Mouse (Mus musculus) hindlimb bud, embryonic 11.5 days (tissue): ENCODE data around the gene Tpsb2.

ENCODE experiments used
- DNase-seq: peaks from one replicate; pipeline ENCODE4 v3.0.0-alpha.2; 2012; ENCODE audit warnings: low read depth, low spot score; ENCODE audit errors: extremely low spot score

The Tpsb2 gene

DNA sequence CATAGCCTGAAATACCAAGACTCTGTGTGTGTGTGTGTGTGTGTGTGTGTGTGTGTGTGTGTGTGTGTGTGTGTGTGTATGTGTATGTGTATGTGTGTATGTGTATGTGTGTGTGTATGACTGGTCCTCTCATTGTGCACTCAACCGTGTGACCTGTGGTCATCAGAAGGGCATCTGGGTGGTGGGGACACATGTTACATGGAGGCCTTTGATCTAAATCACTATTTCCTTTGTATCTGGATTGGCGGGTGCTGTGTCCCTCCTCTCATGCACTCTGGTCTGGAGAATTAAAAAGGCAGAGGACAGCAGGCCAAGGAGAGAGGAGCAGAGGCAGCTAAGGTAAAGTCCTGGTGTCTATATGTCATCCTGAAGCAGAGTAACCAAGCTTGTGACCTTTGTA lies at the start of gene Tpsb2:
Tpsb2 (plus strand) TSS at position 301 of the 400 bp plus-strand sequence.
- DNase-seq, result no peak

DNA sequence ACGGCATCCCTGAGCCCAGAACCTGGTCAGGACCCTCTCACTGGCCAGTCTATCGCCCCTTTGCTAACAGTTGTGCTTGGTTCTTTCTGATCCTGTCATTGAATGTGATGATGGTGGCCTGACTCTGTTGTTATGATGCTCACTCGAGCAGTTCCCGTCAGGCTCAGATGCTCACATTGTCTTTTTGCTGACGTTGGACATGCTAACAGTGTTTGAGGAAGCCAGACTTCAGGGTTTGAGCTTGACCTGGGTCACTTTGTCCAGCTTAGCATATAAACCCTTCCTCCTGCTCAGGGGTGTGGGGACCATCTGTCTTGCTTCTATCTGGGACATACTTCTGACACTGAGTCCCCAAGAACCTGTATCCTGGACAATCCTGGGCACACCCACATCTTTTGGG lies 47.8 kb upstream of the Tpsb2 start, which contains the start of gene Prss29:
Prss29 (plus strand) TSS at position 301 of the 400 bp plus-strand sequence.
- no peak for DNase-seq

DNA sequence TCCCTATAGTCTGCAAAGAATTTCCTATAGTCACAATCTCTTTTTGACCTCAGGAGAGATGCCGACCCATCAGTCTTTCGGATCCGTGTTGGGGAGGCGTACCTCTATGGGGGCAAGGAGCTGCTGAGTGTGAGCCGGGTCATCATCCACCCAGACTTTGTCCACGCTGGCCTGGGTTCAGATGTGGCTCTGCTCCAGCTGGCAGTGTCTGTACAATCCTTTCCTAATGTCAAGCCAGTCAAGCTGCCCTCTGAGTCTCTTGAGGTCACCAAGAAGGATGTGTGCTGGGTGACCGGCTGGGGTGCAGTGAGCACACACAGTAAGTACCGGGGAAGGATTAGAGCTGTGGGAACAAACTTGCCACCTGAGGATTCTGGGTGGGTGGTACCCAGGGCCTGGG lies 45.3 kb upstream of the Tpsb2 start:
- DNase-seq, result no peak

DNA sequence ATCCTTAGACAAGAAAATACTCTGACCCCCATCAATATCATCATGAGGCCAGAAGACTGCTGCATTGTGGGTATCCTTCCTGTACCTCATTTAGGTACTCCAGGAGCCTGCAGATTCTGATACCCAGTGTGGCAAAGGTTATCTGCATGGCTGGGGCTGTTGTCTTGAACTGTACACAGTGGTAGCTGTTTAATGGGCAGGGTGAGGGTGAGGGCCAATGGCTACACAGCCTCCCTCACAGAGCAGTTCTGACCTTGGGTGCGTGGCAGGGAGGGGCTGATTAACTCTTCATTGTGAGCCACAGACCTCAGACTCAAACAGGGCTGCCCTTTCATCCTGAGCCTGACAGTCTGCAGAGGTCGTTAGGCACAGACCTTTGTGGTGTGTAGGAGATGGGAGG lies 43.2 kb upstream of the Tpsb2 start:
- no peak for DNase-seq

DNA sequence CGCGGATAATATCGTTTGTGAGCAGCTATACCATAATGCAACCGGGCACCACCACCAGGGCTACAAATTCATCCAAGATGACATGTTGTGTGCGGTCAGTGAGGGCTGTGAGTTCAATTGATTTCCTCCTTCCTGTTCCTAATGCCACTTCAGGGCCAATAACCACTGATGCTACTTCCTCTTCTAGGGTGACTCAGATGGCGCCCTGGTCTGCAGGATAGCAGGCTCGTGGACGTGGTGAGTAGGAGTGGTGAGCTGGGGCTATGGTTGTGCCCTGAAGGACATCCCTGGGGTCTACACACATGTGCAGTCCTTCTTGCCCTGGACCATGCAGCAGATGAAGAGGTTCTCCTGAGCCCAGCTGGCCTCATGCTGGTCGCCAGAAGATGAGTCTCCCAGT lies 33.8 kb upstream of the Tpsb2 start:
- no peak for DNase-seq

DNA sequence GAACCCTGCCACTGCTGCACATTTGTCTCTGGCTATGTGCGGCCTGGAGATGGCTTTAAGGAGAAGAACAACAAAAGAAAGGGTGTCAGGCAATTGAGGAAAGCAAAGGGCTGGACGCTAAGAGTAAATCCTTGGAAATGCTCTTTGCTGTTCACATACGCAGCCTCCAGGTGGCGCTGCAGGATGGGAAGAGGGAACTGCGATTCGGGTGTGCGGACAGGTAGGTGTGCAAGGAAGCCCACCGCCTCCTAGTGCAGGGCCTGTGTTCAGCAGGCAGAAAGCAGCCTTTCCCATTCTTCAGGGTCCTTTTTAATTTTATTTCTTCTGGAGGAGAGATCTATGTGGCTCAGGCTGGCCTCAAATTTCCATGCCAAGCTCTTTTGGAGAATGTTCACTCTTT lies 32.2 kb upstream of the Tpsb2 start:
- DNase-seq, result peak; percentile 57

DNA sequence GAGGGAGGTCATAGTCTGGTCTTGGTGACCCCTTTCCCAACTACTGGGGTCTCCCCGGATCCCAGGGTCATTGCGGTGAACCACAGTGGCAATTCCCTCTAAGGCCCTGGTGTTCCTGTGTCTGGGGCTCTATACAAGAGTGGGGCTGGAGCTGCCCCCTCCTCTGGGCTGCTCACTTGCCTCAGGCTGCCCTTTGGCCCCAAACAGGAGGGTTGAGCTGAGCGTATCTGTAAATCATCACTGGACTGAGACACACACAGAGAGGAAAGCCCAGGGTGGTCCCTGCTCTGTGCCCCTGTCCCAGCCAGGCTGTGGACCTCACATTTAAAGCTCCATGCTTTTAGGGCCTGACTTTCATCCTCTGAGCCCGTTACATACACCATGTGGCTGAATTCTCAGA lies 27.9 kb upstream of the Tpsb2 start:
- DNase-seq, result no peak

DNA sequence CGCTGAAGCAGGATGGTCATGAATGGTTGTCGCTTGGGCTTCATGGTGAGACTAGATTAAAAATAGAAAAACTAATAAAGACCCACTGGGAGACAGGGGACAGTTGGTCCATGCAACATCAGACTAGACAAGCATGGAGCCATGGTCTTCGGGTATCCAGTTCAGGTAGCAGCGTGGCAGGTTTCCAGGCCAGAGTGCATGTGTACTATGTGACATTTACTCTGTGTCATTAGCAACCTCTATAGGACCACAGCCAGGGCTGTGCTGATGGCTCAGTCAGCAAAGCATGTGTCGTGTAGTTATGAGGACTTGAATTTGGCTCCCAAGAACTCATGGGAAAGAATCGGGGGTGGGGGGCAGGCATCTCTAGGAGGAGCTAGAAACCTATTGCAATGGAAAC lies 26.1 kb upstream of the Tpsb2 start:
- no peak for DNase-seq

DNA sequence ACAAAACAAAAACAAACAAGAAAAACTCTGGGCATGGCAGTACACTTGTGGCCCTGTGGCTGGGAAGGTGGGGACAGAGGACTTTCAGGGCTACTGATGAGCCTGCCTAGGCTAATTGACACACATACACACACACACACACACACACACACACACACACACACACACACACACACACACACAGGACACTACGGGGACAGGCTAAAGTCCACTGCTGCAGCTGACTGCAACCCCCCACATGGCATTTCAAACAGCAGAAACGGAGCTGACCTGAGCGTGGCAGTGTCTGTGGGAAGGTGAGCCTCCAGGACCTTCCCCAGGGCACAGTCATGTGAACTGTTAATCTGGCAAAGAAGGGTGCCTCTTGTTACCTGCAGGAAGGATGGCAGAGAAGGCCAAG lies 24.6 kb upstream of the Tpsb2 start:
- no peak for DNase-seq

DNA sequence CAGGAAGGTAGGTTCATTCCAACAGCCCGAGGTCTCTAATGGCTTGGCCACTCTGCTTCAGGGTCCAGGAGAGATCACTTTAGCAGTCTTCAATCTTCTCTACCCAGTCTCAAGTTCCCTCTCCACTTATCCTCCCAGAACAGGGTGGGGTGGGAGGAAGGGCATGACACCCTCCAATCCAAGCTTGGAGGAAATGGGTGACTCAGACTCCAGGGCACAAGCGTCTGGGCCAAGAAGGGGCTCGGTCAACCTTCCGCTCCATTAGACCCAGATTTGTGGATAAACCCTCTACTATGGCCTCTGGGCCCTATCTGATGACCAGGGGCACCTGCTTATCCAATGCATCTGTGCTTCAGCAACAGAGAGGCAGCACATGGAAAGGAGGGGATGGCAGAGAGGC lies 20.6 kb upstream of the Tpsb2 start, which contains the start of gene Tpsab1:
Tpsab1 (minus strand) TSS at position 101 of the 400 bp plus-strand sequence.
- DNase-seq, result no peak

DNA sequence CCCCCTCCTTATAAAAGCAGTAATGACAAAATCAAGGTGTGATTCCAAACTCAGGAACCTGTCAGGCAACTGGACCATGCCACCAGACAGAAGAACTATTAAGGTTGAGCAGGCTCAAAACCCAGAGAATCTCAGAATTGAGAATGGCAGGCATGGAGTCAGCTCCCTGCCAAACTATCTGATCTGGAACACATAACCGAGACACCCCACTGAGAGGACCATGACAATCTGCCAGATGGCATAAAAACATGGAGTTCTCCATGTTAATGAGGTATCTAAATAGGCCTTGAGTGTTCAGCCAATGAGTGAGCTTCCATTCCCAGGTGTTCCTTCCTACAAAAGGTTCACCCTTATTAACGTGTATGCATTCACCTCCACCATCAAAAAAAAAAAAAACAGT lies 4.8 kb upstream of the Tpsb2 start:
- DNase-seq, result no peak

DNA sequence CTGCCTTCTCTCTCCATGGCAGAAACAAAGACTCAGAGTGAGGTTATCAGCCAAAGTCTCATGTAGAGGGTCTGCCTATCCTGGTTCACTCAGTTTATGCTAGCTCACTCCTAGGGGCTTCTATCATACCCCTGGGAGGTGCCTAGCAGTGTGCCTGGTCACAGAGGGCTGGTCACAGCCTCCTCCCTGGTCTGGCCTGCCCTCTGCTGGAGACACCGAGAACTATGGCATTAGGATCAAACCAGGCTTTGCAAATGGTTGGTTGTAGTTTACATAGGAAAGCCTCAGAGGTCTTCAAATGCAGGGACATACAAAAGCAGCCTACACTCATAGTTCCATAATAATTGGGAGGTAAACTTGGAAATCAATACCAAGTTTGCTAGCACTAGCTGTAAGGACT lies 2.4 kb upstream of the Tpsb2 start:
- no peak for DNase-seq

DNA sequence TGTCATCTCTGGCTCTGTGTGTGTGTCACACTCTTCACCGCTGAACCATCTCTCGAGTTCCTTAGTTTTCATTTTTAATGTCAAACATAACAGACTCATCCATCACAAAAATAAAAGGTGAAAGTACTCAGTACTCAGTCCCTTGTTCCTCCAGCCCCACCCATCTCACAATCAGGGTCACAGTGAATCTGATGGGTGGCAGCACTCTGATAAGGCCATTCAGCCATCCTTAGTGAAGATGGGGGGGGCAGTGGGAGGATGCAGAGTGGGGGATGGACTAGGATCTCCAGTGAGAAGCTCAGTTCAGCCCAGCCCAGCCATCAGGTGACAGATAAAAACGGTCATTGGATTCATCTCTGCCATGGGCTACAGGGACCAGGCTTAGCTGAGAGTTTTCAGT lies 2.9 kb downstream of the Tpsb2 start, which contains the start of gene Tpsg1:
Tpsg1 (plus strand) TSS at position 301 of the 400 bp plus-strand sequence.
- DNase-seq, result no peak

DNA sequence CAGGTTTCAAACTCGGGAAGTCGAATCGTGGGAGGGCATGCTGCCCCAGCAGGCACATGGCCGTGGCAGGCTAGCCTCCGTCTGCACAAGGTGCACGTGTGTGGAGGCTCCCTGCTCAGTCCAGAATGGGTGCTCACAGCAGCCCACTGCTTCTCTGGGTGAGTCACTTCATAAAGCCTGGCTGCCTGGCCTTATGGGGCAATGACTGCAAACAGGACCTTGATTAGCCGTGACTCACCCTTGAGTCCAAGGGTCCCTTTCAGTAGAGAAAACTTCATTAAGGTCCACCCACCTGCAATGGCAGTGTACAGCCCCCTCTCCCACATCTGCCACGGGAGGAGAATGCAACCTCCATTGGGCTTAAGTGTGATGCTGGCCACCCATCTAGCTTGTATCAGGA lies 6.4 kb downstream of the Tpsb2 start:
- DNase-seq, result no peak

DNA sequence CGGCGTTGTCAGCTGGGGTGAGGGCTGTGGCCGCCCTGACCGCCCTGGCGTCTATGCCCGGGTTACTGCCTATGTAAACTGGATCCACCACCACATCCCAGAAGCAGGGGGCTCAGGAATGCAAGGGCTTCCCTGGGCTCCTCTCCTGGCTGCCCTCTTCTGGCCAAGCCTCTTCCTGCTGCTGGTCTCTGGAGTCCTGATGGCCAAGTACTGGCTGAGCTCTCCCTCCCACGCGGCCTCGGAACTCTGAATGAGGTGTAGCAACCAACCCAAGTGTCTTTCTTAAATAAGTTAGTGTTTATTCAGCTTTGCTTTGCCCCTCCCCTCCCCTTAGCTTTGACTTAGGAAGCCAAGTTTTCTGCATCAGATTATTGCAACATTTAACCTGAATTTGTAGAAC lies 7.9 kb downstream of the Tpsb2 start:
- no peak for DNase-seq

DNA sequence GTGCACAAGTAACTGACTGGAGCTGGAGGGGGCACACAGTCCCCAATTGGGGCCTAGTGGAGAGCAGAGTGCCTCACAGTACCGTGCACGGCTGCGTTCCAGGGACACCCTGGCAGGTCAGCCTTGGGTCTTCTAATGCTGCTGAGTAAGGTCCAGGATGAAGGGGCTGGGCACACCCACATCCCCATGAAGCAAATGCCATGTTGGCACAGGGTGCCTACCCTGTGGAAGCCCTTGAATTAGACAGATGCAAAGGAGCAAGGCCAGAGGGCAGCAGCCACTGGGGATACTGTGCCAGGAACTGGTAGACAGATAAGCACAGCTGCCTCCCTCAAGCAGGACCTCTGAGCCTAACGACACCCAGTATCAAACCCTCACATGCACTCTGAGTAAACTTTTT lies 28.4 kb downstream of the Tpsb2 start:
- no peak for DNase-seq

DNA sequence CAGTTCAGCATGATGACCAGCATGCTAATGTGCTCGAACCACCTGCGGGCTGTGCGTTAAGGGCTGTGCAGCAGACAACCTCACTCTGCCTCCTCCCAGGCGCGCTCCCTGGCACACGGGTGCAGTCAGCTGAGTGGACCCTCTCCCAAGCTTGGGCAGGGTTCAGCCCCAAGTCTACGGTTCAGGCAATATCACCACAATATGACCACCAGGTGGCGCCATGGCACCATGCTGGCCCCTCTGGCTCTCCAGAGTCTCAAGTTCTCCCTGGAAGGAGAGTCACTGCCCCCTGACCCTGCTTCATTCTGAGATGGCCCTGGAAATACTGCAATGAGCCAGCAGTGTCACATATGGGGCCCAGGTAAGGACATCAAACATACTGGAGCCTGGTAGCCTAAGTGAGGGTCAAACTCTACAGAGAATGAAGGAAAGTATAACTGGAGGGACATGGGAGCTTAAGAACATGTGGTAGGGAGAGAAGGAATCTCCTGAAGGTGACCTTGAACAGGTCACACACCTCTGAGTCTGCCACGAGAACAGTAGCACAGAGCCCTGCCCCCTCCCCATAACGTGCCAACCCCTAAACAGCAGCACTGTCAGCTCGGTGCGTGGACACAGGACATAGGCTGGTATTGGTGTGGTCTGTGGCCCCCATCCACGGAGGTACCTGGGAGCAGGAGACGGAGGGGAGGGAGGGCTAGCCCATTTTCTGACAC lies 31.9 kb downstream of the Tpsb2 start:
- DNase-seq, result peak; percentile 70

DNA sequence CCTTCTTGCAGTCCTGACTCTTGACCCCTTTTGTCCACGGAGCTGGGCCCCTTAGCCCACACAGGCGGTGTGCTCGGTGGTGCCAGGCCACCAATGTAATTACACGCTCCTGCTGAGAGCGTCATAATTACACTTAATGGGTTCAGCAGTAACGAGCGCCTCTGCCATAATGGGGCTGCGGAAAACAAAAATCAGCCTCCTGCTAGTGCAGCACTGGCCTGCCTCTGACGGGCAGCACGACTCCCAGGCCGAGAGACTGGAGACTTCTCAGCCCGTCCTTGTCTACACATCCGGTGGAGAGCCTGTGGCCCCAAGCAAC lies 32.4 kb downstream of the Tpsb2 start:
- no peak for DNase-seq

DNA sequence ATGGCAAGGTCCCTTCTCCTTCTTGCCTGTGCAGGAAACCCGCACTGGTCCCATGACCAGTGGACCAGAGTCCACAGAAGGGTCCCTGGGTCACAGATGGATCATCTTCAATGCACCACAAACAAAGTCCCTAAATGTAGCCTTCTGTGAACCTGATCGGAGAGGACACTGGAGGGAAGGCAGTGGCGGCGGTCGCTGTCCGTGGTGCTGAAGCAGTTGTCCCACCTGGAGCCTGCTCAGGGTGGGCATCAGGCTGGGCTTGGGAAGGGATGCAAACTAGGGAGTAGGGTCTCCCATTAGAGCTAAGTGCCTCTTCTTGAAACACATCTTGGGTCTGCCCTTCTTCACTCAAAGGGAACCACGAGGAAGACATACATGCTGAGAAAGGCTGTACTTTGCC lies 34.3 kb downstream of the Tpsb2 start:
- DNase-seq, result no peak

DNA sequence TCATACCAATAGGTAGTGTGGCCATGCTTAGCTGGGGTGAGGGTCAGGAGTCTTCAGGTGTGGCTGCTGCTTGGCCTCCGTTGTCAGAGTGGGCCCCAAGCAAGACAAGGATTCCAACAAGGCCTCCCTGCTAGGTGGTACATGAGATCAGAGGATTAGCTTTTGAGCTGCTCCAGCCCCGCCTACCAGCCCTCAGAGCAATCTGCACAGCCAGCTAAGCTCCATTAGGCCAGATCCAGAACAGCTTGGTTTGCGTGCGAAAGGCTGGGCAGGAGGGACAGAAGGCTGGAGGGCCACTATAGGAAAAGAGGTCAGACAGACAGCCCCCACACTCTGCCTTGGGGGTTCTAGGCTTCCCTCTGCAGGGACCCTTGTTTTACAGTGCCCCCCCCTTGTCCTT lies 35.4 kb downstream of the Tpsb2 start:
- DNase-seq, result no peak

DNA sequence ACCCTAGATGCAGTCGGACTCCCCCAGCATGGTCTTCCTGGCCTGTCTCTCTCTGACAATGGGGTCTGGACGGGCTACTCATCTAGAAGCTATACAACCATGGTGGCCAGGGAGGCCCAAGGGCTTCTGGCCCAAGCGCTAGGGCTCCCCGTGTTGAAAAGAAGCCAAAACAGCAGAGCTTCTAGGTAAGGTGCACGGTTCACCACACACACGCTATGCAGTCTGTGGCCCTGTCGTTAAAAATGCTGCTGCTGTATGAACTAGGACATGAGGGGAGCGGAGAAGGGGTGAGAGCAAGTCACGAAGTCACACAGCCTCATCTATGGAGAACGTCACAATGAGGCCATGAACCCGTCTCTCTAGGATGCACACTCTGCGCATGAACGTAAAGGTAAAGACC lies 36.1 kb downstream of the Tpsb2 start:
- DNase-seq, result no peak

DNA sequence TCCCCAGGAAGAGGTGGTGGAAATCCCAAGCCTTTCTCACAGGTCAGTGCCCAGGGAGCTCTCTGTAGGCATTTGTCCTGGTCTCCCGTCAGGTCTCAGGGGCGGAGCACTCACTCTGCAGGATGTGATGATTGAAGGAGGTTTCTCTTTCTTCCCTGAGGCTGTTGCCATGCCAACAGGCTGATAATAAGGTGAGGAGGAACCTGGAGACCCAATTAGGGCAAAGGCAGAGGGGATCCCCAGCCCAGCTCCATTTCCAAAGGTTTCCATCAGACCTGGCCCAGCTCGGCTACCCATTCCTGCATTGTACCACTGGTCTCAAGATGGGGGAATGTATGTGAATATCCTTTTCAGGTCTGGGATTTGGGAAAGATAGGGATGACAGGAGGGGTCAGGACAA lies 38.1 kb downstream of the Tpsb2 start:
- DNase-seq, result no peak

DNA sequence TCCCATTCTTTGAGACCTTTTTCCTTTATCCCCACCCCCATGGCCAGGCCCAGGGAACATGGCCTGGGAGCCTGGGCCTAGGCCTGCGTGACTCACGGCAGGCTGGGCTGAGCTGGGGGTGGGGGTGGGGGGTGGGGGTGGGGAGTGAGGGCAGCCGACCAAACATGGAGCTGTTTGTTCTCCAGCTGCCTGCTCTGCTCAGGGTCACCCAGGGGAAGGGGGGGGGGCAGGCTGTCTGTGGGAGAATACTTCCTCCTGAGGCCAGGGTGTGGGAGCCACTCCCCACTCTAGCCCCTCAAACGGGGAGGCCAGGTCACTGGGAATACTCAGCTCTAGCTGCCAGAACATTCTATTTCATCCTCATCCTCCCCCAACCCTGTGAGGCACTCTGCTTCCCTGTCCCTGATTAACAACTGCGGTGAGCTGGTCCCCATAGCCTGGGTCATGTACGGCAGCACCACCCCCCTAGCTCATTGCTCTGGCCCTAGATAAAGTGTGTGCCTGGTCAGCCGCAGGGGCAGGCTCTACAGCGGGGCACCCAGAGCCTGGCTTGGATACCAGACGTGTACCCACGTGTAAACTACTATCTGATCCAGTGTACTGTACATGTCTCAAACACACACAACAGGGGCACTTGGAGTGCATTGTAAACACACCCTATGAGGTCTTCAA lies 39.3 kb downstream of the Tpsb2 start:
- DNase-seq, result no peak
